Mouse (Mus musculus) liver, adult 2 months (tissue): Measurements from ENCODE around the gene Foxp1.

Experiments
- CTCF ChIP-seq: fragments of 200-500 bp; IDR thresholded peaks from 2 replicates; pipeline ENCODE4 v1.5.1; 2011; ENCODE audit warnings: low read depth, low read length, control low read depth
- POLR2A ChIP-seq: fragments of 200-500 bp; IDR thresholded peaks from 2 replicates; pipeline ENCODE4 v1.6.1; 2011; ENCODE audit warnings: low read length, control low read depth; ENCODE audit not compliant: insufficient read depth; ENCODE audit errors: extremely low read depth

DNA sequence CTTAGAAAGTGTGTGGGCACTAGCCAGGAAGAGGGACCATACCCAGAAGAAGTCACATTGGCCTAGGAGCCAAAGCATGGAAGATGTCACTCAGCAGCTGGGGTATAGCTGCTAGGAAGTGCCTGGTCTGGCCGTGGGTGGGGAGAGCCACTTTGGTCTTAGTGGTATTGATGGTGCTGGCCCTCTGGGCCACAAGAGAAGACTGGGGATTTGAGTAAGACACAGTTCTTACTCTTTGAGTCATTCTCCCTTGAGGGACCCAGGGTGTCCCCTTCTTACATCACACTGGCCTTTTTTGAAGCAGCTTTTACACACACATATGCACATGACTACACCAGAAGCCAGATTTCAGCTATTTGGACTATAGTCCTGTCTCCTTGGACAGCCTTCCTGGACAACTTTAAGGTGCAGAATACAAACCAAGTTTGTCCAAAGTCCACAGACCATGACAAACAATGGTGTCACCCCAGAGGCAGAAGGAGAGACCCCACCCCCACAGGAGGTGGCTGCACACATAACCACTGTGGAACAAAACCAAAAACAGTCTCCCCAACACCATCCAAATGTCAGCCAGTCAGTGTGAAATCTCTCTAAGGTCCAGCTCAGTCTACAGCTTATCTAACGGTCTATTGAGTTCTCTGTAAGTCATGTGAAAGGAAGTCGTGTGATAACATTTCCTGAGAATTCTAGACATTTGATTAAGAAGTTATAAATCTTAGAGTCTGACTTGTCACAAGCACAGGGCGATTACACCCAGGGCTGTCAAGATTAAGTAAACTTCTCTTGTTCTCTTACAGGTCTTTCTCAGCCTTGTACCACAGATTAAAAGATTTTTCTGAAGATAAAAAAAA lies 333.9 kb downstream of the Foxp1 start:
- TF ChIP-seq POLR2A (no peak), CTCF (no peak)
